Mouse (Mus musculus) thymus, adult 2 months (tissue): ENCODE measurements at regions not wholly inside any gene's neighbourhood (a gene's known extent, or its start where the extent isn't known, plus 50 kb on each side); places are given as distances from the start of the nearest gene placed in this dataset.

ENCODE experiments used
- CTCF ChIP-seq: fragments of 200-500 bp; IDR thresholded peaks from 2 replicates; pipeline ENCODE4 v1.5.1; 2012; ENCODE audit warnings: mild to moderate bottlenecking, control low read depth, low read length, moderate library complexity, borderline replicate concordance; ENCODE audit not compliant: control insufficient read depth, poor library complexity, insufficient read depth; ENCODE audit errors: extremely low read depth
- POLR2A ChIP-seq: fragments of 200-500 bp; IDR thresholded peaks from 2 replicates; pipeline ENCODE4 v1.6.1; 2012; ENCODE audit warnings: mild to moderate bottlenecking, low read length, control low read depth, moderate library complexity; ENCODE audit not compliant: control insufficient read depth, poor library complexity, insufficient read depth; ENCODE audit errors: extremely low read depth

DNA sequence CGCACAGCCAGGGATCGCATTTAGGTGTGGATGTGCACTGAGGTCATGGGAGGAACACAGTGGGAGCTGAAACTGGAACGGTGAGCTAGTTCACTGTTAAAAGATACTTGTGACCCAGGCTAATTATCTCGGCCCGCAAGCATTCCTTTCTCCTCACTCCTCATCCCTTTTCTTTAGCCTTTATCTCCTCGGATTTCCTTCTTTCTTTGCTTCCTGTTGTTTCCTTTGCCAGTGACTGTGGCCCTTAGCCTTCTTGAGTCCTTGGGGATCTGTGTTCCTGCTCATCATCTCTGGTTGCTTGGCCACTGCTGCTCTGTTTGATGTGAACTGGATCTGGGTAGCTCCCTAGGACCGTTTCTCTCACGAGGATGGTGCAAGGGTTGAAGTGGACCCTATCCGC lies 256.0 kb downstream of the Ndfip2 start:
- TF ChIP-seq CTCF (no peak), POLR2A (no peak)
